Mouse (Mus musculus): ENCODE measurements around the gene Hlcs. TPM values are rescaled to one million over a fixed set of nuclear protein-coding genes. Genes with fewer than 3 reads are reported as not detected.

Hlcs gene
- polyA plus RNA-seq, 1 experiment from 2014 or later = 8.9 TPM

- 0 out of 2 replicates have a peak, but pooled peaks cover 16% of the 10 kb centered on the region for H3K27me3 ChIP-seq (ENCODE audit: insufficient read depth, low read length)
- no peak overlapping the region for H3K27ac ChIP-seq (ENCODE audit: low read length)
- H3K36me3 ChIP-seq (ENCODE audit: insufficient read depth, low read length) = no peaks in the 10 kb centered on the region
- 46% methylated on average over 8 of the region's 8 CpGs for WGBS
- H3K4me1 ChIP-seq (ENCODE audit: insufficient read depth, low read length) = peaks cover 17% of the 10 kb centered on the region; the same call in 1 of the 2 replicates
- no peak overlapping the region for H3K4me2 ChIP-seq (replicated peaks; ENCODE audit: low read depth, low read length)
- H3K9me3 ChIP-seq (ENCODE audit: low read length) = no peaks in the 10 kb centered on the region
- no peak overlapping the region for H3K4me3 ChIP-seq (ENCODE audit: low read length)
- ATAC-seq (ENCODE audit: low FRiP score, low TSS enrichment) = peak; percentile 39; the same call in 1 of the 2 replicates
- no peak overlapping the region for H3K9ac ChIP-seq (replicated peaks; ENCODE audit: low read length)
These were observed 155.6 kb downstream of the Hlcs start for GRCm38 (mm10) chr16:94157819-94158218.

GRCm38 (mm10) chr16:94155041-94155653, 158.2 kb downstream of the Hlcs start:
- no peaks in the 10 kb centered on the region for H3K36me3 ChIP-seq (ENCODE audit: insufficient read depth, low read length)
- 0 out of 2 replicates have a peak, but pooled peaks have one; percentile 20 for ATAC-seq (ENCODE audit: low FRiP score, low TSS enrichment)
- no peak overlapping the region for H3K27ac ChIP-seq (ENCODE audit: low read length)
- H3K27me3 ChIP-seq (ENCODE audit: insufficient read depth, low read length) = 0 out of 2 replicates have a peak, but pooled peaks cover 12% of the 10 kb centered on the region
- whole genome bisulfite sequencing = 49% methylated on average over 14 of the region's 14 CpGs
- no peak overlapping the region for H3K9ac ChIP-seq (replicated peaks; ENCODE audit: low read length)
- H3K4me1 ChIP-seq (ENCODE audit: insufficient read depth, low read length) = peaks cover 27% of the 10 kb centered on the region
- no peak overlapping the region for H3K4me3 ChIP-seq (ENCODE audit: low read length)
- no peaks in the 10 kb centered on the region for H3K9me3 ChIP-seq (ENCODE audit: low read length)
- no peak overlapping the region for H3K4me2 ChIP-seq (replicated peaks; ENCODE audit: low read depth, low read length)

GRCm38 (mm10) chr16:94150125-94151103, 163.0 kb downstream of the Hlcs start:
- peaks cover 9% of the 10 kb centered on the region; the same call in 1 of the 2 replicates for H3K27me3 ChIP-seq (ENCODE audit: insufficient read depth, low read length)
- H3K4me3 ChIP-seq (ENCODE audit: low read length) = no peak overlapping the region
- WGBS = 73% methylated on average over 15 of the region's 15 CpGs
- no peaks in the 10 kb centered on the region for H3K36me3 ChIP-seq (ENCODE audit: insufficient read depth, low read length)
- no peaks in the 10 kb centered on the region for H3K9me3 ChIP-seq (ENCODE audit: low read length)
- no peak overlapping the region for H3K27ac ChIP-seq (ENCODE audit: low read length)
- no peak overlapping the region for H3K9ac ChIP-seq (replicated peaks; ENCODE audit: low read length)
- peaks cover 21% of the 10 kb centered on the region for H3K4me1 ChIP-seq (ENCODE audit: insufficient read depth, low read length)
- no peak overlapping the region for H3K4me2 ChIP-seq (replicated peaks; ENCODE audit: low read depth, low read length)
- no peak for ATAC-seq (ENCODE audit: low FRiP score, low TSS enrichment)

- Histone ChIP-seq H3K36me3 (ENCODE audit: insufficient read depth, low read length) (no peaks in the 10 kb centered on the region), H3K27ac (ENCODE audit: low read length) (0 out of 2 replicates have a peak overlapping the region, but pooled peaks have one; percentile 7), H3K4me2 (replicated peaks; ENCODE audit: low read depth, low read length) (0 out of 2 replicates have a peak overlapping the region, but pooled peaks have one; percentile 1), H3K4me1 (ENCODE audit: insufficient read depth, low read length) (peaks cover 23% of the 10 kb centered on the region), H3K9ac (replicated peaks; ENCODE audit: low read length) (no peak overlapping the region), H3K4me3 (ENCODE audit: low read length) (no peak overlapping the region), H3K27me3 (ENCODE audit: insufficient read depth, low read length) (peaks cover 16% of the 10 kb centered on the region), H3K9me3 (ENCODE audit: low read length) (no peaks in the 10 kb centered on the region)
- 33% methylated on average over 11 of the region's 11 CpGs for WGBS
- peak; percentile 32; the same call in 1 of the 2 replicates for ATAC-seq (ENCODE audit: low FRiP score, low TSS enrichment)
These were observed 165.2 kb downstream of the Hlcs start for GRCm38 (mm10) chr16:94148139-94148538.

- Histone ChIP-seq H3K36me3 (ENCODE audit: insufficient read depth, low read length) (no peaks in the 10 kb centered on the region), H3K4me2 (replicated peaks; ENCODE audit: low read depth, low read length) (peak overlapping the region; percentile 32; the same call in 1 of the 2 replicates), H3K4me1 (ENCODE audit: insufficient read depth, low read length) (peaks cover 31% of the 10 kb centered on the region), H3K9me3 (ENCODE audit: low read length) (no peaks in the 10 kb centered on the region), H3K9ac (replicated peaks; ENCODE audit: low read length) (no peak overlapping the region; the same call in 1 of the 2 replicates), H3K27me3 (ENCODE audit: insufficient read depth, low read length) (peaks cover 13% of the 10 kb centered on the region), H3K4me3 (ENCODE audit: low read length) (no peak overlapping the region), H3K27ac (ENCODE audit: low read length) (no peak overlapping the region)
- ATAC-seq (ENCODE audit: low FRiP score, low TSS enrichment) = peak; percentile 41; the same call in 1 of the 2 replicates
- WGBS = 8% methylated on average over 10 of the region's 10 CpGs
These were observed 170.0 kb downstream of the Hlcs start for GRCm38 (mm10) chr16:94143325-94143724.

GRCm38 (mm10) chr16:94140746-94141145, 172.6 kb downstream of the Hlcs start:
- H3K4me2 ChIP-seq (replicated peaks; ENCODE audit: low read depth, low read length) = no peak overlapping the region
- no peak overlapping the region for H3K9ac ChIP-seq (replicated peaks; ENCODE audit: low read length)
- H3K36me3 ChIP-seq (ENCODE audit: insufficient read depth, low read length) = 0 out of 2 replicates have a peak, but pooled peaks cover 4% of the 10 kb centered on the region
- peaks cover 28% of the 10 kb centered on the region for H3K4me1 ChIP-seq (ENCODE audit: insufficient read depth, low read length)
- peak overlapping the region; percentile 54 for H3K27ac ChIP-seq (ENCODE audit: low read length)
- no peak overlapping the region for H3K4me3 ChIP-seq (ENCODE audit: low read length)
- 0 out of 2 replicates have a peak, but pooled peaks have one; percentile 22 for ATAC-seq (ENCODE audit: low FRiP score, low TSS enrichment)
- peaks cover 13% of the 10 kb centered on the region for H3K27me3 ChIP-seq (ENCODE audit: insufficient read depth, low read length)
- 41% methylated on average over 10 of the region's 10 CpGs for WGBS
- H3K9me3 ChIP-seq (ENCODE audit: low read length) = peaks cover 4% of the 10 kb centered on the region

- no peak for ATAC-seq (ENCODE audit: low FRiP score, low TSS enrichment)
- 0 out of 2 replicates have a peak, but pooled peaks cover 4% of the 10 kb centered on the region for H3K36me3 ChIP-seq (ENCODE audit: insufficient read depth, low read length)
- no peak overlapping the region for H3K4me2 ChIP-seq (replicated peaks; ENCODE audit: low read depth, low read length)
- WGBS = 61% methylated on average over 10 of the region's 10 CpGs
- H3K9me3 ChIP-seq (ENCODE audit: low read length) = peaks cover 4% of the 10 kb centered on the region
- H3K9ac ChIP-seq (replicated peaks; ENCODE audit: low read length) = no peak overlapping the region
- H3K4me3 ChIP-seq (ENCODE audit: low read length) = no peak overlapping the region
- H3K27ac ChIP-seq (ENCODE audit: low read length) = no peak overlapping the region
- H3K27me3 ChIP-seq (ENCODE audit: insufficient read depth, low read length) = no peaks in the 10 kb centered on the region
- H3K4me1 ChIP-seq (ENCODE audit: insufficient read depth, low read length) = 0 out of 2 replicates have a peak, but pooled peaks cover 2% of the 10 kb centered on the region
These were observed 179.2 kb downstream of the Hlcs start for GRCm38 (mm10) chr16:94134218-94134617.

GRCm38 (mm10) chr16:94128236-94128835, 185.0 kb downstream of the Hlcs start:
- H3K27me3 ChIP-seq (ENCODE audit: insufficient read depth, low read length) = peaks cover 46% of the 10 kb centered on the region
- WGBS = 69% methylated on average over 2 of the region's 2 CpGs

GRCm38 (mm10) chr16:94126200-94126599, 187.2 kb downstream of the Hlcs start:
- ATAC-seq (ENCODE audit: low FRiP score, low TSS enrichment) = no peak
- H3K4me1 ChIP-seq (ENCODE audit: insufficient read depth, low read length) = peaks cover 9% of the 10 kb centered on the region
- WGBS = 40% methylated on average over 9 of the region's 9 CpGs
- H3K4me3 ChIP-seq (ENCODE audit: low read length) = no peak overlapping the region
- H3K27me3 ChIP-seq (ENCODE audit: insufficient read depth, low read length) = peaks cover 66% of the 10 kb centered on the region
- no peak overlapping the region for H3K27ac ChIP-seq (ENCODE audit: low read length)
- no peaks in the 10 kb centered on the region for H3K36me3 ChIP-seq (ENCODE audit: insufficient read depth, low read length)
- H3K9ac ChIP-seq (replicated peaks; ENCODE audit: low read length) = no peak overlapping the region
- no peaks in the 10 kb centered on the region for H3K9me3 ChIP-seq (ENCODE audit: low read length)
- H3K4me2 ChIP-seq (replicated peaks; ENCODE audit: low read depth, low read length) = no peak overlapping the region

More at GRCm38 (mm10) chr16:94128236-94128835, 185.0 kb downstream of the Hlcs start:
- H3K4me3 ChIP-seq (ENCODE audit: low read length) = no peak overlapping the region
- no peaks in the 10 kb centered on the region for H3K36me3 ChIP-seq (ENCODE audit: insufficient read depth, low read length)
- no peak for ATAC-seq (ENCODE audit: low FRiP score, low TSS enrichment)
- no peak overlapping the region for H3K27ac ChIP-seq (ENCODE audit: low read length)
- H3K4me1 ChIP-seq (ENCODE audit: insufficient read depth, low read length) = peaks cover 9% of the 10 kb centered on the region
- H3K9me3 ChIP-seq (ENCODE audit: low read length) = no peaks in the 10 kb centered on the region
- no peak overlapping the region for H3K9ac ChIP-seq (replicated peaks; ENCODE audit: low read length)
- H3K4me2 ChIP-seq (replicated peaks; ENCODE audit: low read depth, low read length) = no peak overlapping the region

All from kidney, embryonic 16.5 days (tissue).